Mouse (Mus musculus) gastrocnemius, adult 18-20 months (tissue): Measurements from ENCODE around the gene Cecr2. TPM values are rescaled to one million over a fixed set of nuclear protein-coding genes. Genes with fewer than 3 reads are reported as not detected.
"Not testable (repeated sequence)": the region's sequence is repeated elsewhere in the genome, so short reads cannot be mapped to it uniquely, and the experiment has no call there.

ENCODE experiments used
- DNase-seq: peaks from one replicate; pipeline ENCODE4 v3.0.0; 2021; ENCODE audit warnings: low spot score
- microRNA-seq: library from miRNA; unstranded; fragments of <30 nt; microRNA quantifications from one replicate; pipeline ENCODE4 v1.2.0, GENCODE M21; 2021
- total RNA-seq, 2 experiments: library from RNA; stranded (reverse); gene quantifications; 2 replicates each; pipeline ENCODE4 v1.2.3; 2021

Cecr2 gene
- total RNA-seq, 2 experiments from 2014 or later = 7.4 to 10.0 TPM

- not testable (repeated sequence) for DNase-seq
Observed at GRCm38 (mm10) chr6:120811999-120812398, 145.8 kb downstream of the Cecr2 start.

GRCm38 (mm10) chr6:120819294-120819693, 153.1 kb downstream of the Cecr2 start:
- no peak for DNase-seq

GRCm38 (mm10) chr6:120820144-120820543, 154.0 kb downstream of the Cecr2 start:
- DNase-seq = no peak

Small RNA genes within 50 kb of the gene (microRNA-seq; reads per million reads assigned to microRNA genes)
- gene Gm25193 = not detected

Other genes with a start within 250 kb of the Cecr2 start
- gene Il17ra, start 203.1 kb upstream of the Cecr2 start, total RNA-seq = 1 to 10 TPM; 1.3 to 1.4 TPM
- gene Tmem121b, start 172.6 kb upstream of the Cecr2 start, total RNA-seq = not detected
- 10 to 100 TPM; 19.9 to 26.1 TPM for gene Hdhd5, start 135.1 kb upstream of the Cecr2 start, total RNA-seq
- not detected for gene Slc25a18, start 107.2 kb downstream of the Cecr2 start, total RNA-seq
- 100 to 1,000 TPM; 129 to 137 TPM for gene Atp6v1e1, start 156.4 kb downstream of the Cecr2 start, total RNA-seq
- gene Bcl2l13, start 169.8 kb downstream of the Cecr2 start, total RNA-seq = 10 to 100 TPM; 68.0 to 69.4 TPM